ENCODE assay signal across 15 mouse cellular contexts in the genomic region with DNA sequence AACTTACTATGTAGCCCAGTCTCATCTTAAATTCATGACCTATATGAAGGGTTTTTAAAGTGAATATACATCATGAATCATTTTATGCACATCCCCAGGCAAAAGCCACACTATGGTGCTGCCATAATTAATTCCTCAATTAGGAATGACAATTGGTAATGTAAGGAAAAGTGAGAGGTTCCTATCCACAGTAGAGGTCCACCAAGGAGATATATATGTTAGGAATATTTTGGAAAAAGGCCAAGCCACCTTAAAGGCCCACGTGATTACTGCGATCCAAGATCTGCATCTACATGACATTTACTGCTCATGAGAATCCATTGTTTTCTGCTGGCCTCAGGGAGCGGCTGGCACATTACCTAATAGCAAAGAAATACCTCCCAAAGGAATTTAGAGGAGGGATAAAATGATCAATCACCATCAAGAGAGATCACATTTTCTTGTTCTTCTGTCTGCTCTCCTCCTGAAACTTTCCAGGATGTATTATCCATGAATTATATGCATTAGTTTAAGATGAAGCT. TPM values are rescaled to one million over a fixed set of nuclear protein-coding genes. Genes with fewer than 3 reads are reported as not detected.
A peak's percentile ranks its signal among the peaks of the same experiment; 100 is the strongest.
DNase-seq lines count a peak whose midpoint lies in the region; ATAC-seq and TF ChIP-seq lines count a peak whose summit lies in the region.
"Had no signal": no experiment of that assay in that cellular context is flagged by ENCODE, and none has a peak within 500 bp of the region (broad histone marks: within the 10 kb centered on the region; RNA-seq: fewer than 3 reads in every experiment).

No protein-coding gene starts in this region.

- no peak for TF ChIP-seq EP300 in liver, embryonic 14.5 days (IDR thresholded peaks at IDR 0.05; ENCODE audit: low read depth)

- H3K4me2 ChIP-seq in liver, embryonic 11.5 days = peak overlapping the region; percentile 84; the same call in 1 of the 2 replicates
- H3K4me2 ChIP-seq in liver, embryonic 14.5 days (ENCODE audit: low read depth) = peak overlapping the region; percentile 88

- no peaks in the 10 kb centered on the region for H3K27me3 ChIP-seq in liver, embryonic 11.5 days (replicated peaks; ENCODE audit: control insufficient read depth, insufficient read depth, low read length)
- no peaks in the 10 kb centered on the region for H3K27me3 ChIP-seq in liver, embryonic 14.5 days (ENCODE audit: control insufficient read depth, insufficient read depth, low read length)
- H3K27me3 ChIP-seq: midbrain, embryonic 12.5 days; neural tube, embryonic 13.5 days had no signal

- peak overlapping the region; percentile 99 for H3K27ac ChIP-seq in liver, embryonic 11.5 days (ENCODE audit: low read depth, low read length)
- peak overlapping the region; percentile 99 for H3K27ac ChIP-seq in liver, embryonic 14.5 days

- 81% methylated on average over 3 of the region's 3 CpGs for WGBS in liver, embryonic 11.5 days
- 84% methylated on average over 3 of the region's 3 CpGs for WGBS in liver, embryonic 14.5 days (ENCODE audit: insufficient replicate concordance)

- H3K36me3 ChIP-seq in liver, embryonic 11.5 days (ENCODE audit: control insufficient read depth, insufficient read depth, low read length) = no peaks in the 10 kb centered on the region
- no peaks in the 10 kb centered on the region for H3K36me3 ChIP-seq in liver, embryonic 14.5 days (replicated peaks; ENCODE audit: control insufficient read depth, insufficient read depth, low read depth)
- H3K36me3 ChIP-seq: midbrain, embryonic 12.5 days; neural tube, embryonic 13.5 days had no signal

- H3K4me3 ChIP-seq in liver, embryonic 11.5 days (ENCODE audit: low read depth, low read length) = no peak overlapping the region
- peak overlapping the region in 1 of 2 experiments; percentile 62; a peak in 2 of 4 replicates for H3K4me3 ChIP-seq in liver, embryonic 14.5 days (ENCODE audit: insufficient read depth in 1 of 2, low read depth in 2 of 2, low read length in 2 of 2)

- no peak for TF ChIP-seq CTCF in liver, embryonic 14.5 days (IDR thresholded peaks at IDR 0.05; ENCODE audit: low read depth)

- DNase-seq in embryo, embryonic 10.5 days (ENCODE audit: low spot score) = peak; percentile 19
- DNase-seq in embryo, embryonic 9.5 days (ENCODE audit: extremely low spot score) = no peak
- no peak for DNase-seq in liver, embryonic 11.5 days (ENCODE audit: low spot score)
- DNase-seq in liver (no peak), R1 (ENCODE audit: low read depth, low spot score) (peak; percentile 64)
- no peak for DNase-seq in liver, embryonic 14.5 days (ENCODE audit: low read depth in 3 of 3, low spot score in 3 of 3)
- no peak for DNase-seq in urinary bladder, postnatal 10 days (ENCODE audit: low spot score)
- DNase-seq in gastrocnemius, postnatal 4 days (ENCODE audit: low spot score in 2 of 2) = no peak
- DNase-seq: cerebellum, adult 2 months; kidney, adult 8-10 months; lung, adult 2 months; spleen, adult 18-20 months had no signal

- H3K4me1 ChIP-seq in liver, embryonic 11.5 days (replicated peaks; ENCODE audit: control insufficient read depth, insufficient read depth, low read length) = peaks cover 36% of the 10 kb centered on the region
- H3K4me1 ChIP-seq in liver, embryonic 14.5 days (replicated peaks; ENCODE audit: control insufficient read depth in 2 of 2, insufficient read depth in 2 of 2, low read length in 1 of 2) = peaks cover 37 to 39% of the 10 kb centered on the region in 2 experiments

- no peak for ATAC-seq in liver, embryonic 11.5 days (replicated peaks; ENCODE audit: low FRiP score)
- no peak for ATAC-seq in liver, embryonic 14.5 days (ENCODE audit: insufficient read depth)

- H3K9me3 ChIP-seq in liver, embryonic 11.5 days (ENCODE audit: control insufficient read depth, low read length) = no peaks in the 10 kb centered on the region
- no peaks in the 10 kb centered on the region for H3K9me3 ChIP-seq in liver, embryonic 14.5 days (ENCODE audit: control insufficient read depth, low read length)
- H3K9me3 ChIP-seq: midbrain, embryonic 12.5 days; neural tube, embryonic 13.5 days had no signal

- no peak overlapping the region for H3K9ac ChIP-seq in liver, embryonic 11.5 days (ENCODE audit: low read depth, low read length)
- H3K9ac ChIP-seq in liver, embryonic 14.5 days (replicated peaks) = peak overlapping the region; percentile 93

RNA-seq across cellular contexts. Expression of a gene that starts 1.7 kb away (rescaled TPM):
- polyA plus RNA-seq in liver, embryonic 11.5 days (2014; fragmentation: Nextera tagmentation; extraction: Ambion mirVana) = 0.57 TPM in 1 of 2 replicates, not detected in the other
- polyA plus RNA-seq in liver, embryonic 14.5 days (2012; rRNA removed) = 4.3 and 11.8 TPM in 2 replicates
- 0.57 and 0.78 TPM in 2 replicates for polyA plus RNA-seq in liver, embryonic 14.5 days (2014; fragmentation: Nextera tagmentation; extraction: Ambion mirVana)
- total RNA-seq in gastrocnemius, postnatal 4 days (2021) = 100 to 1,000 TPM; 369 to 391 TPM
- polyA plus RNA-seq: hindbrain, embryonic 14.5 days had no signal

RNA-seq across cellular contexts. Expression of a gene that starts 2.5 kb away (rescaled TPM):
- 4.0 TPM in 2 replicates for polyA plus RNA-seq in liver, embryonic 11.5 days (2014; fragmentation: Nextera tagmentation; extraction: Ambion mirVana)
- polyA plus RNA-seq in liver, embryonic 14.5 days (2012; rRNA removed) = 9.2 and 21.6 TPM in 2 replicates
- polyA plus RNA-seq in liver, embryonic 14.5 days (2014; fragmentation: Nextera tagmentation; extraction: Ambion mirVana) = 4.5 and 5.1 TPM in 2 replicates
- 100 to 1,000 TPM; 298 to 366 TPM for total RNA-seq in gastrocnemius, postnatal 4 days (2021)

RNA-seq across cellular contexts. Expression of a gene that starts 2.9 kb away (rescaled TPM):
- polyA plus RNA-seq in liver, embryonic 11.5 days (2014; fragmentation: Nextera tagmentation; extraction: Ambion mirVana) = 4.2 and 8.8 TPM in 2 replicates
- polyA plus RNA-seq in liver, embryonic 14.5 days (2012; rRNA removed) = 36.1 and 49.8 TPM in 2 replicates
- polyA plus RNA-seq in liver, embryonic 14.5 days (2014; fragmentation: Nextera tagmentation; extraction: Ambion mirVana) = 5.8 and 7.5 TPM in 2 replicates
- 100 to 1,000 TPM; 353 to 457 TPM for total RNA-seq in gastrocnemius, postnatal 4 days (2021)

RNA-seq across cellular contexts. Expression of a gene that starts 4.2 kb away (rescaled TPM):
- polyA plus RNA-seq in liver, embryonic 11.5 days (2014; fragmentation: Nextera tagmentation; extraction: Ambion mirVana) = 2.8 and 3.9 TPM in 2 replicates
- 7.6 and 11.9 TPM in 2 replicates for polyA plus RNA-seq in liver, embryonic 14.5 days (2012; rRNA removed)
- 6.3 and 7.4 TPM in 2 replicates for polyA plus RNA-seq in liver, embryonic 14.5 days (2014; fragmentation: Nextera tagmentation; extraction: Ambion mirVana)
- 100 to 1,000 TPM; 271 to 321 TPM for total RNA-seq in gastrocnemius, postnatal 4 days (2021)
- polyA plus RNA-seq: cerebellum, adult 2 months; lung, adult 2 months; neural tube, embryonic 13.5 days had no signal

RNA-seq across cellular contexts. Expression of a gene that starts 7.2 kb away (rescaled TPM):
- polyA plus RNA-seq in liver, embryonic 11.5 days (2014; fragmentation: Nextera tagmentation; extraction: Ambion mirVana) = 5.5 and 8.3 TPM in 2 replicates
- 40.0 and 45.7 TPM in 2 replicates for polyA plus RNA-seq in liver, embryonic 14.5 days (2012; rRNA removed)
- 8.9 and 11.4 TPM in 2 replicates for polyA plus RNA-seq in liver, embryonic 14.5 days (2014; fragmentation: Nextera tagmentation; extraction: Ambion mirVana)
- 100 to 1,000 TPM; 433 to 519 TPM for total RNA-seq in gastrocnemius, postnatal 4 days (2021)
- polyA plus RNA-seq: cerebellum, adult 2 months had no signal

Comparison
In these comparisons a context has a peak if more than half of its experiments do, and no peak if none do; other contexts are left out.
1. DNase-seq: peak in embryo, embryonic 10.5 days (single experiment) and R1 (single experiment); none in embryo, embryonic 9.5 days (single experiment), liver, embryonic 11.5 days (single experiment), liver (single experiment), liver, embryonic 14.5 days (0 of 3), urinary bladder, postnatal 10 days (single experiment) and gastrocnemius, postnatal 4 days (0 of 2).